Mouse (Mus musculus) embryonic facial prominence, embryonic 11.5 days (tissue): ENCODE measurements around the gene Psme1. TPM values are rescaled to one million over a fixed set of nuclear protein-coding genes. Genes with fewer than 3 reads are reported as not detected.

Experiments used
- ATAC-seq: fragments of 200-750 bp; cut with Nextera tagmentation; replicated peaks from 2 replicates; pipeline ENCODE4 v1.8.0; 2017; ENCODE audit warnings: low read depth; ENCODE audit not compliant: insufficient number of reproducible peaks, low FRiP score, low TSS enrichment
- DNase-seq: peaks from one replicate; pipeline ENCODE4 v3.0.0-alpha.2; 2015; ENCODE audit warnings: low spot score
- H3K27ac ChIP-seq: fragments of 300-500 bp; sonication (generic); replicated peaks from 2 replicates; pipeline ENCODE4 v1.5.1; 2014; ENCODE audit warnings: mild to moderate bottlenecking, low read depth, low read length, control low read depth
- H3K27me3 ChIP-seq: fragments of 300-500 bp; sonication (generic); 2 replicates; pipeline ENCODE4 v1.6.1; 2014; ENCODE audit warnings: mild to moderate bottlenecking, low read length, moderate library complexity, mixed read lengths; ENCODE audit not compliant: control insufficient read depth, insufficient read depth
- H3K36me3 ChIP-seq: fragments of 300-500 bp; sonication (generic); replicated peaks from 2 replicates; pipeline ENCODE4 v1.6.1; 2014; ENCODE audit warnings: low read depth, mild to moderate bottlenecking, low read length, moderate library complexity, mixed read lengths; ENCODE audit not compliant: control insufficient read depth, insufficient read depth
- H3K4me1 ChIP-seq: fragments of 300-500 bp; sonication (generic); 2 replicates; pipeline ENCODE4 v1.6.1; 2014; ENCODE audit warnings: low read length, mixed read lengths; ENCODE audit not compliant: control insufficient read depth, insufficient read depth
- H3K4me2 ChIP-seq: fragments of 300-500 bp; sonication (generic); 2 replicates; pipeline ENCODE4 v1.6.1; 2014; ENCODE audit warnings: low read depth, mild to moderate bottlenecking, control low read depth, low read length, moderate library complexity
- H3K4me3 ChIP-seq: fragments of 300-500 bp; sonication (generic); 2 replicates; pipeline ENCODE4 v1.5.1; 2014; ENCODE audit warnings: low read depth, low read length, control low read depth
- H3K9ac ChIP-seq: fragments of 300-500 bp; sonication (generic); replicated peaks from 2 replicates; pipeline ENCODE4 v1.6.1; 2014; ENCODE audit warnings: mild to moderate bottlenecking, control low read depth, low read length
- H3K9me3 ChIP-seq: fragments of 300-500 bp; sonication (generic); replicated peaks from 2 replicates; pipeline ENCODE4 v1.6.1; 2016; ENCODE audit warnings: mild to moderate bottlenecking, low read length, inconsistent platforms, mixed read lengths; ENCODE audit not compliant: control insufficient read depth
- WGBS: fragments of 180-500 bp; shearing (Covaris S2); extraction: QIAGEN DNeasy Blood & Tissue Kit; methylation state at CpG from one replicate; pipeline ENCODE4 v1.1.7; 2014; 5-methylcytosine and 5-hydroxymethylcytosine counted together
- polyA plus RNA-seq: library from polyadenylated mRNA; unstranded; fragments of >200 nt; fragmentation: Nextera tagmentation; extraction: Ambion mirVana; gene quantifications from 2 replicates; pipeline ENCODE4 v1.2.1, GENCODE M21; 2014

Psme1 gene
- polyA plus RNA-seq: 136 and 139 TPM in 2 replicates

- Histone ChIP-seq H3K4me2 (peak within 1 kb of the TSS; percentile 81), H3K4me1 (peaks cover 4% of the 10 kb centered on the region; the same call in 1 of the 2 replicates), H3K4me3 (peak within 1 kb of the TSS; percentile 52), H3K27ac (peak within 1 kb of the TSS; percentile 48; the same call in 1 of the 2 replicates), H3K9me3 (no peaks in the 10 kb centered on the region), H3K27me3 (no peaks in the 10 kb centered on the region), H3K9ac (peak within 1 kb of the TSS; percentile 83), H3K36me3 (no peaks in the 10 kb centered on the region)
- peak; percentile 85 for ATAC-seq
- WGBS: under 1% methylated on average over 31 of the region's 32 CpGs
- peak; percentile 86 for DNase-seq
Measured at GRCm38 (mm10) chr14:55577871-55578667, at the start of gene Psme1. TSS of gene Psme1 (plus strand) at chr14:55578123.

- DNase-seq: peak; percentile 42
- H3K4me1 ChIP-seq: no peaks in the 10 kb centered on the region
- H3K9ac ChIP-seq: no peak overlapping the region
- H3K4me3 ChIP-seq: no peak overlapping the region
- WGBS: 49% methylated on average over 6 of the region's 6 CpGs
- no peaks in the 10 kb centered on the region for H3K36me3 ChIP-seq
- H3K27me3 ChIP-seq: no peaks in the 10 kb centered on the region
- ATAC-seq: no peak
- H3K4me2 ChIP-seq: no peak overlapping the region
- no peaks in the 10 kb centered on the region for H3K9me3 ChIP-seq
- no peak overlapping the region for H3K27ac ChIP-seq
Measured at GRCm38 (mm10) chr14:55536116-55536745, 41.7 kb upstream of the Psme1 start.

- peak within 1 kb of the TSS; percentile 62 for H3K4me3 ChIP-seq
- no peaks in the 10 kb centered on the region; the same call in 1 of the 2 replicates for H3K36me3 ChIP-seq
- WGBS: under 1% methylated on average over 32 of the region's 32 CpGs
- peak within 1 kb of the TSS; percentile 76 for H3K27ac ChIP-seq
- H3K4me1 ChIP-seq: no peaks in the 10 kb centered on the region
- peak within 1 kb of the TSS; percentile 86 for H3K4me2 ChIP-seq
- H3K9ac ChIP-seq: peak within 1 kb of the TSS; percentile 77
- DNase-seq: peak; percentile 87
- no peaks in the 10 kb centered on the region for H3K27me3 ChIP-seq
- H3K9me3 ChIP-seq: no peaks in the 10 kb centered on the region
- peak; percentile 89 for ATAC-seq
Measured at GRCm38 (mm10) chr14:55540067-55540786, 37.7 kb upstream of the Psme1 start, which contains the start of gene Pck2. TSS of gene Pck2 (plus strand) at chr14:55540266.

DNA sequence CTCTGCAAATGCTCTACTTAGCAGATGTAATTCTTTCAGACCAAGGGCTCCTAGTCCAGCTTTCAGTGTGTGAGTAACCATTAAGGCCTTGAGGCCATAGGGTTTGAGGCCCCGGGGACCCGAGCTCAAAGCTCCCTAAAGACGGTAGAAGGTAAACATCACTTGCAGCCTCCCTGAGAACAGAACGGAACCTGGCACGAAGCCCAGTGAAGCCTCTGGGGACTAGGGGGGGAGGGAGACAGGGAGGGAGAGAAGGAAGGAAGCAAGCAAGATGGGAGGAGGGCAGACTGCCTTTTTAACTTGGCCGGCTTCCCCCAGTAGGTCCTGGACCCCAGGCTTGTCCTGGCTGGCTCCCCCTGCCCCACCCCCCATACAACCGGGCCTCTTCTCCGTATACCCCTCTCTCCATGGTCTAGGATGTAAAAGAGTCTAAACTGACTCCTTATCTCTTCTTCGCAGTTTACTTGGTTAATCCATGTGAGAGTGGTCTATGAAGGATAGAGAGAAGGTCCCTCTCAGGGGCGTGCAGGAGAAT, 37.1 kb upstream of the Psme1 start:
- WGBS: 8% methylated on average over 10 of the region's 10 CpGs
- Histone ChIP-seq H3K36me3 (no peaks in the 10 kb centered on the region; the same call in 1 of the 2 replicates), H3K4me1 (no peaks in the 10 kb centered on the region), H3K4me3 (peak overlapping the region; percentile 62), H3K27me3 (no peaks in the 10 kb centered on the region), H3K4me2 (peak overlapping the region; percentile 86), H3K9ac (peak overlapping the region; percentile 77), H3K9me3 (no peaks in the 10 kb centered on the region), H3K27ac (peak overlapping the region; percentile 76)
- peak; percentile 67 for DNase-seq
- no peak for ATAC-seq

DNA sequence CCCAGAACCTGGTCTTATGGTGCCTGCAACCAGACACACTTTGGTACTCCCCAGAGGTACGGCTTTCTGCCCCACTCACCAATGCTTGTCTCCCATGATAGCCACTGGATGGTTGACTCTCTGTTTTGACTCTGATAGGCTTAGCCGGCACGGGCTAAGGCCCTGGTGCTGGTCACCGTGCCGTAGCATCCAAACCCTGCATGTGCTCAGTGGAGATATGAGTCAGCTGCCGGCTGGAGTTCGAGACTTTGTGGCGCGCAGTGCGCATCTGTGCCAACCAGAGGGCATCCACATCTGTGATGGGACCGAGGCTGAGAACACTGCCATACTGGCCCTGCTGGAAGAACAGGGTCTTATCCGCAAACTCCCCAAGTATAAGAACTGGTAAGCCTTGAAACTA, 35.7 kb upstream of the Psme1 start:
- ATAC-seq: no peak
- Histone ChIP-seq H3K9ac (no peak overlapping the region), H3K36me3 (no peaks in the 10 kb centered on the region; the same call in 1 of the 2 replicates), H3K4me1 (no peaks in the 10 kb centered on the region), H3K4me2 (no peak overlapping the region), H3K9me3 (no peaks in the 10 kb centered on the region), H3K4me3 (no peak overlapping the region), H3K27me3 (no peaks in the 10 kb centered on the region), H3K27ac (no peak overlapping the region)
- no peak for DNase-seq
- 95% methylated on average over 12 of the region's 12 CpGs for WGBS

- ATAC-seq (no peak), DNase-seq (no peak)
- no peaks in the 10 kb centered on the region for H3K4me1 ChIP-seq
- H3K9ac ChIP-seq: no peak overlapping the region
- 87% methylated on average over 9 of the region's 9 CpGs for WGBS
- H3K9me3 ChIP-seq: no peaks in the 10 kb centered on the region
- H3K36me3 ChIP-seq: no peaks in the 10 kb centered on the region; the same call in none of the 2 replicates
- H3K27me3 ChIP-seq: no peaks in the 10 kb centered on the region
- no peak overlapping the region for H3K4me3 ChIP-seq
- no peak overlapping the region for H3K27ac ChIP-seq
- no peak overlapping the region for H3K4me2 ChIP-seq
Measured at GRCm38 (mm10) chr14:55544334-55544733, 33.6 kb upstream of the Psme1 start.

GRCm38 (mm10) chr14:55550191-55550590, 27.7 kb upstream of the Psme1 start:
- WGBS: 86% methylated on average over 6 of the region's 6 CpGs
- Histone ChIP-seq H3K27ac (no peak overlapping the region), H3K4me2 (no peak overlapping the region), H3K4me1 (no peaks in the 10 kb centered on the region), H3K4me3 (no peak overlapping the region), H3K9me3 (no peaks in the 10 kb centered on the region), H3K36me3 (no peaks in the 10 kb centered on the region; the same call in 1 of the 2 replicates), H3K27me3 (no peaks in the 10 kb centered on the region), H3K9ac (no peak overlapping the region)
- no peak for DNase-seq
- no peak for ATAC-seq
